Mouse (Mus musculus): ENCODE results near the gene Akap13.

The Akap13 gene

DNA sequence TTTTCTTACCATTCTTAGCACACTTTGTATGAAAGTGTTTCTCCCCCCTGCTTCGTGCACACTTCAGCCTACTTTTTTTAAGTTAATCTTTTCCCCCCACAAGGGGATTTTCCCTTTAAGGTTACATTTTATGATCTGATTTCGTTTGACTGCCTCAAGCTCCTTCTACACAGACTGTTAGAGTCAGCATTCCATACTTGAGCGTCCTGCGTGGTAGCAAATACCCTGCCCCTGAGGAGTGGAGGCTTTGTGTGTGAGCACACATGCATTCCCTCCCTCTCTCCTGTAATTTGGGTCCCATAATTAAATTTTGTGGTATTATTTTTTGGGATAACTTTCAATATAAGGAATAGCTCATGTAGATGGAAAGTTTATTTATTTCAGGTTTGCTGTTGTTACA is 103.8 kb downstream of the Akap13 start:
- no peak for DNase-seq (ENCODE audit: low spot score)

DNA sequence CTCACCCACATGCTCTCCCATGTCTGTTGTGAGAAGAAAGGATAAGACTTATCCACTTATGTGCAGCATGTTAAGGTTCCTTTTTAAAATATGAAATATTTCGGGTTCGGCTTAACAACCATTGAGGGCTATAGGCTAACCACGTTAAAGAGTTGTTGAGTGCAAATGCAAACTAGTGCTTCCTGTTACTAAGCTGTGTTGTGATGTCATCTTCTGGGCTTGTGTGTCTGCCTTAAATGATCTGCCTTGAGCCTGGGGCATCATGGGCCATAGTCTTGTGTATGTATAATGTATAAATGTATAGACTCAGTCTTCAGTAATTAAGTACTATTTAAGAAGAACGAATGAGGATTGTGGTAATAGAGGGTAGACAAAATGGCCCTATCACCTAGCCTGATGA is 104.6 kb downstream of the Akap13 start:
- DNase-seq (ENCODE audit: low spot score), result no peak

DNA sequence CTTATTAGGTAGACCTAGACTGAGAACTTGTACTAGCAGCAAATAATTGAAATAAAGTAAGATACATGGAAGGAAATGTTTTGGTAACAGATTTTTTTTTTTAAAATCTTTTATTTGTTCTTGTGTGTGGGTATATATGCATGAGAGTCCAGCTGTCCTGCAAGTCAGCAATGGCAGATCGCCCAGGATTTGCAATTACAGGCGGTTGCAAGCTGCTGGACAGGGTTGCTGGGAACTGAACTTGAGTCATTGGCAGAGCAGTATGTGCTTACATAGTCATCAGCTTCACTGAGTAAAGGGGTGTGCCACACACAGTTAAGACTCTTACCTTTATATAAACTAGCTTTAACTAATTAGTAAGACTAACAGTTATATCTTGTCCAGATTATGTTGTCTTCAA is 105.2 kb downstream of the Akap13 start:
- DNase-seq (ENCODE audit: low spot score), result no peak

DNA sequence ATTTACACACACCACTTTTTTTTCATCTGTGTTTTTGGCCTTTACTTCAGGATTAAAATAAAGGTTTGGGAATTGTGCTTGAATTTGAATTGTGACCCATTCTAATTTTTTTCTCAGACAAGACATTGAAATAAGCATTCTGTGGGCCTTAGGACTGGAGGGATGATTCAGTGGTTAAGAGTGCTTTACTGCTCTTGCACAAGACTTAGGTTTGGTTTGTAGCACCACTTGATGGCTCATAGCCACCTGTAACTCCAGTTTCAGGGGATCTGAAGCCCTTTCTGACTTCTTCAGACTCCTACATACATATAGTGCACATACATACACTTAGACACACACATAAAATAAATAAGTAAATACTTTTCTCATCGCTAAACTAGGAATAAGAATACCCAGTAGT is 105.8 kb downstream of the Akap13 start:
- no peak for DNase-seq (ENCODE audit: low spot score)

DNA sequence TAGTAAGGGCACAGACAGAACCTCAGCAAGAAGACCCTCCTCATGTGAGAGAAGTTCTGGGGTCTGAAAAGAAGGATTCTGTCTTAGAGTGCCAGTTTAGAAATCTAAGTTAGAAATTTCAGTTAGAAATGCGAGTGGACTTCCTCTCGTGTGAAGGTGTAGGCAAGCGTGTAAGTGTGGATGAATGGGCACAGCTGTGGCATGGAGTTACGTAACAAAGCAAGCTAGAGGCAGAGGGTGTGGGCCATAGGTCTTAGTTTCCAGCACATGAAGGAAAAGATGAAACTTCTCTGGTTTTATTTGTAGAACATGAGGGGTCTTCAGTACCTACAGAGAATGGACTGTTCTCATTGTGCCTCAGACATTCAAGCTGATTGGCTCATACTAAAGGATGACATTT is 112.9 kb downstream of the Akap13 start:
- no peak for DNase-seq (ENCODE audit: low spot score)

DNA sequence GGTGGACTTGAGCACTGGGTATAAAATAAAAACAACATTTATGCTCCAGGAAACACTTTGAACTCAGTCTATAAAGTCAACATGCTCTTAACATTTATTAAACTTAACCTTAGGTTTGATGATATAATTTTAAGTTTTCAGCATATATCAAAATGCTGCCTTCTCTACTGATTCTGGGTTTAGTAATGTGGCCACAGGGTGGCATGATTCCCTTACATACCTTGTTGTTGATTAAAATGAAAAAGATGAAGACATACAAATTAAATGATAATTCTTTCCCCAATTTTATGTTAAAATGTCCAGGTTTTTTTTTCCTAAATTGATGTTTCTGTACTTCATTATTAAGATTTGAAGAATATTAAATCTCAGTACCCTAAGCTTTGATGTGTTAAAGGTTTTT is 113.5 kb downstream of the Akap13 start:
- no peak for DNase-seq (ENCODE audit: low spot score)

DNA sequence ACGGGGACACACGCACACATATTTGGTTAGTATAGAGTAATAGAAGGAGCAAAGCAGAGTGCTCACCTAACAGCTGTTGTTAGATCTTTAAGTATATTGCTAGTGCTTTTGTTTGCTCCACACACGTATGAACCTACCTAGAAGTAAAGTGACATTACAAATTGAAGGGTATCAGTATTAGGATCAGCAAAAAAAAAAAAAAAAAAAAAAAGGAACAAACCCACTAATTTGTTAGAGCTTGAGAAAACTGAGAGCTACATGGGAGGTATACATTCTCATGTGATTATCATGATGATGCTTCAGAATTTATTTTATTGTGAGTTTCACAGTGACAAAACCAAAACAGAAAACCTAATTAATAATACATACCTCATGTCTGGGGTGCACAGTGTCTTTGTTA is 114.9 kb downstream of the Akap13 start:
- no peak for DNase-seq (ENCODE audit: low spot score)

DNA sequence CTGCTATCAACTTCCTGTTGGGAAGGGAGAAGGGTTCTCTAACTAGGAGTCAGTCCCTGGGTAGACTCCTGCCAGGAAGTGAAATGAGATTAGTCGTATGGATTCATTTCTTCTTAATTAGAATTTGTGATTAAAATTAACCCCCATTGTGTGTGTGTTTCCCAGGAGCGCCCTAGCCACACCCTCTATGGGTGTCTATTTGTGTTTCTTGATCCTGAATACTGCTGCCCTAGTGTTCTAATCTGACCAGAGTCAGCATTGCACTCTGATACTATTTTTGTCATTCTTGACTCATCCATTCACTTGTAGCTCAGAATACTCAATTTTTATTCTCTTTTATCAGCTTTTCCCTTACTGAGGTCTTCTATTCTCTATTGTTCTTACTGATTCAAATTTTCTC is 115.7 kb downstream of the Akap13 start:
- DNase-seq (ENCODE audit: low spot score), result no peak

DNA sequence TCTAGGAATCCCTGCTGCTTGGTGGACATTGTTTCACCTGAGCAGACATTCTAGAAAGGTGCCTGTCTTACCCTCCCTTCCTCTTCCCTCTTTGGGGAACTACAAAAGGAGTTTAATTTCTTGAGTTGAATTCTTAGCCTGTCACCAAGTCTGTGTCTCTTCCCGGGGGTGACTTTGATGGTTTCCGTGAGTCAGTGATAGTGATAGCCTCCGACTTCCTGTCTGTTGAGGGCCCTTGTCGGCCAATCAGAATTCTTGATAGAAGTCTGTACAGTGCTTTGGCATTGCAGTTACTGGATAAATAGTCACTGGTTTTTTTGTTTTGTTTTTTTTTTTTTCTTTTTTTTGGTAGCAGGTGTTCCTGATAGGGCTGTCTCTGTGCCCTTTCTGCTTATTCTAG is 116.8 kb downstream of the Akap13 start:
- no peak for DNase-seq (ENCODE audit: low spot score)

DNA sequence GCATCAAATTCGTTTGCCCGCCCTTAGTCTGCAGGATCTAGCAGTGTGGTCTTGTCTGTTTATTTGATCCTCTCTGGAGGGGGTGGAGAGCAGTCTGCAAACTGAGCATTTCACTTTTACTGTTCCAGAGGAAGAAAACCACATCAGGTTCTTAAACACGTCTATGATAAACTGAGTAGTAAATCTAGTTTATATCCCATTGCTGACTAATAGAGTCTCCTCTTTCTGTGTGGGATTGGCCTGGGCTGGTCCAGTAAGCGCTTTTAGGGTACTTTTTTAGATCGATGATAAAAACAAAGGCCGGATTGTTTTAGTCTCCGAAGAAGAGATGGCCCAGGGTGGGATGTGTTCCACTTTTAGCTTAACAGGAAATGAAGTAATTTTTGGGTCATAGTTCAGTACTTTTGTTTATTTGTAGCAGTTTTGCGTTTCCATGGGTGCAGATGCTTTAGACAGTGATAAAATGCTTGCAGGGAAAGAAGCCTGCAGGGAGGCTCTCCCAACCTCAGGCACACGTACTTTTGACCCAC is 119.9 kb downstream of the Akap13 start:
- DNase-seq (ENCODE audit: low spot score), result no peak

DNA sequence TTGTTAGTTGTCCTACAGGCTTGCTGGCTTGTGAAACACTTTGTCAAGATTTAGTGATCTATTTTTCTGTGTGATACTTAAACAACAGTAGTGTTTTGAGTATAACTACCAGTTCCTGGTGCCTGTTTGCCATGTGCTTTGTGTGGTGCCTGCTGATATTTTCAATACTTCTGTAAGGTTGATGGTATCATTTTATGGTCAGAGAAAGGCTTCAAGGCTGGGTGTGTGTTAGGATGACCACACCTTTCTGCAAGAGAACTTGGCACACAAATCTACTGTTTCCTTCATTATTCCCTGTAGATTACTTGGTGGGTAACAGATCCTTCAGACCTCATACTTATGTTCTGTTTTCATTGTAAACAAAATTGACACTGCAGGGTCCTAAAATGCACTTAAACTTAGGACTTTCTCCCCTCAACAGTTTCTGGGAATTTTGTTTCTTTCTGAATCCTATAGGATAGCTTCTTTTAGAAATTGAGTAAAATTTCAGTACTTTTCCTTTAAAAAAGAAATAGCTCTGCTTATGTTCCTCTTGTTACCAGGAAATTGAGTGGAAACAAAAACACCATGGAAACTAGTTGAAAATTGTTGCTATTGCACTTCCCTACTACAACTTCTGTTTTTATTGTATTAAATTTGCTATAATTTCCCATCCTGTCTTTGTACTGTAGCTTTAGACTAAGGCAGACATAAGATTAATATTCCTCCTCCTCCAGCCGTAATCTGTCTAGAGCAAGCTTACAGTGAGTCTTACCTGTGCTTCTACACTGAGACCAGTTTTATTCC is 120.7 kb downstream of the Akap13 start:
- no peak for DNase-seq (ENCODE audit: low spot score)

DNA sequence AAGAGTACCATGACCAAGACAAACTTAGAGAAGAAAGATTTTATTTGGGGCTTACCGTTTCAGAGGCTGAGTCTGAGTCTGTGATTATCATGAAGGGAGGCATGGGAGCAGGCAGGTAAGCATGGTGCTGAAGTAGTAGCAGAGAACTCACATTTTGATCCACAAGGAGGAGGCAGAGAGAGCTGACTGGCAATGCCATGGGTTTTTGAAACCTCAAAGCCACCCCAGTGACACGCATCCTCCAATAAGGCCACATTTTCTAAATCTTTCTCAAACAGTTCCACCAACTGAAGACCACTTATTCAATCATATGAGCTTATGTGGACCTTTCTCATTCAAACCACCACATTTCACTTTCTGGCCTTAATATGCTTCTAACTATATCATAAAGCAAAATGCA is 121.5 kb downstream of the Akap13 start:
- DNase-seq (ENCODE audit: low spot score), result no peak

DNA sequence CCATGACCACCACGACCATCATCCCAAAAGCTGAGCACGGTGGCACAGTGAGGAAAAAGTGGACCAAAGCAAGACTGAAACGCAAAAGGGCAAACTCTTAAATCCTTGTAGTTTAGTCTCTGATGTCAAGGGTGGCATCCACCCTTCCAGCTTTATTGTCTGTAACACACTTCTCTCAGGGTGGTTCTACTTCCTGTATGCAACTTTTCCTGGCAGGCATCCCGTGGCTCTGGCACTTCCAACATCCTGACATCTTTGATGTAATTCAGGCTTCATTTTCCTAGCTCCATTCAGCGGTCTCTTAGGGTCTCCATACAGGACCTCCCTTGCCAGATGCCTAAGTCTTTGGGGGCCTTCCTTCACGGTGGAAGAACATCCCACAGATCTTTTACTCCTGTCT is 122.0 kb downstream of the Akap13 start:
- DNase-seq (ENCODE audit: low spot score), result no peak

DNA sequence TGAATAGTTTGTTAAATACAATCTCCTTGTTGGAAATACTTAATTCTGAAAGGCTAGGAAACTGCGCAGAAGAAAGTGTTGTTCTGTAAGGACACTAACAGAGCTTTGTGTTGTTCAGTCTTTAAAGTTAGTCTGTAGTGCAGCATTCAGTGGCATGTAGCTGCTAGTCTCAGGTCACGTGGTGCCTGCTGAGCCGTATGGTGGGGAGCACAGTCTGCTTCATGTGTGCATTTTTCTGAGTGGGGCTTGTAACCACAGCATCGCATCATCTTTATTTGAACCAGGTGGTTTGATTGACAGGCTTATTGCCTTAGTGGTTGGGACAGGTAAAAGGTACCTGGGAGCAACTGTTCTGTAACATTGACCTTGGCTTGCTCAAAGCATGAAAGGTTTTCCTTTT is 123.3 kb downstream of the Akap13 start:
- DNase-seq (ENCODE audit: low spot score), result no peak

DNA sequence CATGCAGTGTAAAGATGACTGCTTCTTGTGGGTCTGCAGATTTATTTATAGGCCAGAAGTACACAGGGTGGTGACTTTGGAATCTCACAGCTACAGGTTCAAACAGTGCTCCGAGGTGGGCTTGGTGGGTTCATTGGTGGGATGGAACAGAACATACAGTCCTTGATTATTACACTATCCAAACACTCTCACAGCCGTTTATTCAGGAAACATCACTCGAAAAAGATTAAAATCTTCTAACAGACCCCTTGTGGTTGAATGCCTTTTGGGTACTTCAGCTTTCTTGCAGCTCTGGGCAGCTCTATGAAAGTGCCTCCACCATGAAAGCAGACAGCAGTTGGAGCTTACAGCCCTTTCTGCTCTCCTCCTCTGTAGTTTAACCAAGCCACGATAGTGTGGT is 126.8 kb downstream of the Akap13 start:
- DNase-seq (ENCODE audit: low spot score), result no peak

DNA sequence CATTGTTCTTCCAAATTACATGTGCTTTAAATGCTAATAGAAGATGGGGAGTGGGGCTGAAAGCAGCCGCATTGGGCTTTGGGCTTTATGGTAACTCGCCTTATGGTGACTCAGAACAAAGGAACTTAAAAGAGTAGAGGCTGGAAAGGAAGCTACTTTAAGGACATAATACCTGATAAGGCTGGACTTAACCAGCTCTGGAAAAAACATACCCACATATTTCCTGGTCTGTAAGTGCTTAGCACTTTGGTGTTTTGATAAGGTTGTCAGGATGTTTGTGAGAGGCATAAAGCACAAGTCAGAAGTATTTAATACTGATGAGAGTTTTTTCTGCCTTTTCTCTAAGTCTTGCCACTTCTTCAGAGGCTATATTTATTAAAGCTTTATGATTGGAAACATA is 128.8 kb downstream of the Akap13 start:
- no peak for DNase-seq (ENCODE audit: low spot score)

DNA sequence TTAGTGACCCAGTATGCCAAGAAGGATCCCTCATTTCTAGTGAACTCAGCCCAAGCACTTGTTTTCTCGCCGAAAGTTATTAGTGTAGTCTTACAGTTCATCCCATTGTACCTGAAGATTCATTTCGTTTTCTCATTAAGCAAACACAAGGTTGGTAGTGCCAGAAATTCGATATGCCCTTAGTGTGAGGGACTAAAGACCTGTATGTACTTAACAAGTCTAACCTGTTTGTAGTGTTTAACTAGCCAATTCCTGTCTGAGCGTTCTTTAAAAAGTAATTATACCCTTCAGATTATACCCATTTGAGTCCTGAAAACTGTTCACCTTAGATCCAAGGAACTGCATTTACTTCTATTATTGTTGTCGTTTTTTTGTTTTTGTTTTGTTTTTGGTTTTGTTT is 130.1 kb downstream of the Akap13 start:
- DNase-seq (ENCODE audit: low spot score), result no peak

DNA sequence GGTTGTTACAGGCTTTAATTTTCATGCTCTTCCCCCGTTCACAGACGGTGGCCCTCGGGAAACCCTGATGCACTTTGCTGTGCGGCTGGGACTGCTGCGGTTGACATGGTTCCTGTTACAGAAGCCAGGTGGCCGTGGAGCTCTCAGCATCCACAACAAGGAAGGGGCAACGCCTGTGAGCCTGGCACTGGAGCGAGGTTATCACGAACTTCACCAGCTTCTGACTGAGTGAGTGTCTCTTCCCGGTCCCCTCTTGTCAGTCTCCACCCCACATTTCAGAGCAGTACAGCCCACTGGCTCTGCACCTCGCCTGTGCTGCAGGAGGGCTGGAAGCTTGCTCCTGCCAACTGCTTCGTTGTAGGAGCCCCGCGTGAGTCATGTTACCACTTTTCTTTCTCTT is 130.8 kb downstream of the Akap13 start:
- DNase-seq (ENCODE audit: low spot score), result no peak

DNA sequence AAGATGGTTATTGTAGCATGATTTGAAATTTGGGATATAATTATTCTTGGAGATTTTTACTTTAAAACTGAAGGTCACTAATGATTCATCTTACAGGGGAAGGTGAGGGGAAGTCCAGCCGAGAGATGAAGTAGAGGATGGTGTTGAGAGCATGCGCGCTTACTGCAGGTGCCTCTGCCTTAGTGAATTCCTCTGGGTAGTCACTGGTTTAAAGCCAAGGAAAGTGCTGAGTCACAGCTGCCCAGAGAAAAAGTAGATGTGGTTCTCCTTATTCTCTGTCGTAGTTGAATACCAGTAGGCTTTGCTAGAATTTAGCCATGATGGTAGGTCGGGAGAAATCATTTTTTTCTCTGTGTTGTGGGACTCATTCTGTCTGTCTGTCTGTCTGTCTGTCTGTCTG is 132.4 kb downstream of the Akap13 start:
- no peak for DNase-seq (ENCODE audit: low spot score)

DNA sequence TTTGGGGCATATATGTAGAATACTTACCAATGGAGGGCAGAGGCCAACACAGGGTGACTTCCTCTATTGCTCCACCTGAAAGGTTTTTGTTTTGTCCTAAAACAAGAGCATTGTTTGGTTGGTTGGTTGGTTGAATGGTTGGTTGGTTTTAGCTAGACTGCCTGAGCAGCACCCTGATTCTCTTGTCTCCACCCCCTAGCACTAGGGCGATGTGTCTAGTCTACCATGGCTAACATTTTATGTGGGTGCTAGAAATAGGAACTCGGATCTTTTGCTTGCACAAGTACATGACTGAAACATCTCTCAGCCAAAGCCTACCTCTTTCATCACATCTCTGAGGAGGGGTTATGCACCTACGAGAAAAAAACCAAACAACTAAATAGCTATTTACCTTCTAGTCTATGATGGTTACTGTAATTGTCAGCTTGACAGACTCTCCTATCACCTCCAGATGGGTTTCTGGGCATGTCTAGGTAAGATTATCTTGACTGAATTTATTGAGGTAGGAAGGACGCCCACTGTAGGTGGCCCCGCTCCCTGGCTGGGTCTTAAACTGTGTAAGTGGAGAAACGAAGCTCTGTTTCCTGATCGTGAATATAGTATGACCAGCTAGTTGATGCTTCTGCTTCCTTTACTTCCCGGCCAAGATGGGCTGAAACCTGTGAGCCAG is 134.1 kb downstream of the Akap13 start:
- no peak for DNase-seq (ENCODE audit: low spot score)

DNA sequence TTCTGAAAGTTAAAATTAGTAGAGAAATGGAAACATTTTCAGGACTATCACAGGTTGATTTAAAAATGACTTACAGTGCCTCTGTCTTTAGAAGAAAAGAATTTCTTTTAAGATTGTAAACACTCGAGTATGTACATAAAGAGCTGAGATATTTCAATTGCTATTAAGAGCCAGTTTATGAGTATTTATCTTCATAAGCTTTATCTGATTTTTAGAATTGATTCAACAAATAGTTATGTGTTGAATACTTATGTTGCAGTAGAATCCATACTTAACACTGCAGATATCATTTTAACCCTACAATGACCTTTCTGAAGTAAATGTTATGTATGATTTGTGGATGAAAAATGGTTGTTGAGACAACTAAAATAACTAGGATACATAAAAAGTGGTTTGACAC is 136.6 kb downstream of the Akap13 start:
- DNase-seq (ENCODE audit: low spot score), result no peak

DNA sequence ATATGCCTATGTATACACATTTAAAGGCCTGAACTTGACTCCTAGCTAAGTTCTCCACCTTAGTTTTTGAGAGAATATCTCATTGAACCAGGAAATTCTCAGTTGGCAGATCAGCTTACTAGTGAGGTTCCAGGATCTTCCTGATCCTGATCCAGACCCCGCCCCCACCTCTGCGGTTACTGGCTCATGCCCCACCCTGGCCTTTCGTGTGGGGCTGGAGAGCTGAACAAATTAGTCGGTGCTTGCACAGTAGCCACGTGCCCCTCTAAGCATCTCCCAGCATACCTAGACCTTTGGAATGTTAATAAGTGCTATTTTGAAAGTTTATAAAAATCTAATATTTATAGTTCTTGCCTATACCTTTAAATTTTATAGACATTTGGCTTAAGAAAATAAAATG is 139.5 kb downstream of the Akap13 start:
- DNase-seq (ENCODE audit: low spot score), result no peak

DNA sequence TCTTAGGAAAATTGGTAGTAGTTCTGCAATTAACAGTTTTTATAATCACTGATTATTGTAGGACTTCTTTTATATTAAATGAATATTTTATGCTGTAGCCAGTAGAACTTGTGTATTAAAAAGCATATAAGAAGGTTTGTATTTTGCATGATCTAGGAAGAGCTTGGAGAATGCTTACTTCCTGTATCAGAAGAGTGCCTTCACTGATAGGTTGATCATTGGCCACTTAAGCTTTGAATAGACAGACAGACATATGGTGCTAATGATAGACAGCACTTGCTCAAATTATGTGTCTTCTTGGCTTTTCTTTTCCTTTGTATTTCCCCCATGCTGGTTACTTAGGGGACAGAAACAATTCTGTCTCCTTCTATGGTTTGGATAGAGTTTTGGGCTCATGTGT is 139.9 kb downstream of the Akap13 start:
- DNase-seq (ENCODE audit: low spot score), result no peak

Measured in retina, embryonic 14.5 days (tissue).